Mouse (Mus musculus): ENCODE data around the gene Cnr2. TPM values are rescaled to one million over a fixed set of nuclear protein-coding genes. Genes with fewer than 3 reads are reported as not detected.
A peak's percentile ranks its signal among the peaks of the same experiment; 100 is the strongest.

The Cnr2 gene
- polyA plus RNA-seq, 1 experiment from 2014 or later, result 4.3 TPM

DNA sequence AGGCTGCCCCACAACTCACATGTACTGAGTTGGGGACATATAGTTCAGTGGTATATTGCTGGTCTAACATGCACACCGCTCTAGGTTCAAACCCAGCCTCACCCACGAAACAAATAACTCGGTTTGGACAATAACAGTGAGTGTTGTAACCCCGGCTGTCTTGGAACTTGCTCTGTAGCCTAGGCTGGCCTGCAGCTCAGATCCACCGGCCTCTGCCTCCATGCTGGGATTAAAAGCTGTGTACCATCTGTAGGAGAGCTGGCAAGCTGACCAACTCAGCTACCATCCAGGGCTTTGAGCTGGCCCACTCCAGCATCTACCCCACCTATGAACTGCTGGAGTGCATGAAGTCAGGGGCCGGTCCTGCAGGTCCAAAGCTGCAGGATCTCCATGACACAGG is 15.2 kb upstream of the Cnr2 start:
- Histone ChIP-seq H3K4me2 (no peak overlapping the region), H3K27ac (no peak overlapping the region)

DNA sequence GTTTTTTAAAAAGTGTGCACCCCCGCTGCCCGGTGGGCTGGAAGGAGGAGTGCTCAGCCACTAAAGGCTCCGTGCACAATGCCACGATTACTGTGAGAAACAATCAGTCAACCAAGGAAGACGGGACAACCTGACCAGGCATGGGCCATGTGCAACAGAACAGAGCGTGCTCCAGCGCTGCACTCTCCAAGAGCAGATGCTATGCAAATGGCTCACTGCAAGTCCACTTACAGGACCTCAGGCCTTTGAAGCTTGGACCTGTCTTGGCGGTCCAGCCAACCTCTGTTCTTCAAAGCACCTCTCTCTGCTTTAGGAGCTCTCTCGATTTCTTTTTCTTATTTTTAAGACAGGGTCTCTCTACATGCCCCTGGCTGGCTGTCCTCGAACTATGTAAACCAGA is 14.6 kb upstream of the Cnr2 start:
- Histone ChIP-seq H3K36me3 (no peaks in the 10 kb centered on the region), H3K4me3 (no peak overlapping the region), H3K27ac (no peak overlapping the region), H3K4me1 (peaks cover 30% of the 10 kb centered on the region), H3K9ac (no peak overlapping the region), H3K4me2 (no peak overlapping the region), H3K9me3 (replicated peaks) (no peaks in the 10 kb centered on the region), H3K27me3 (replicated peaks) (0 out of 2 replicates have a peak, but pooled peaks cover 3% of the 10 kb centered on the region)
- ATAC-seq, result no peak
- WGBS (ENCODE audit: insufficient replicate concordance), result 74% methylated on average over 10 of the region's 10 CpGs

More for the DNA sequence above, 15.2 kb upstream of the Cnr2 start:
- H3K9ac ChIP-seq, result no peak overlapping the region
- ATAC-seq, result no peak
- no peaks in the 10 kb centered on the region for H3K36me3 ChIP-seq
- H3K4me1 ChIP-seq, result peaks cover 36% of the 10 kb centered on the region
- 86% methylated on average over 6 of the region's 6 CpGs for WGBS (ENCODE audit: insufficient replicate concordance)
- no peak overlapping the region for H3K4me3 ChIP-seq
- 0 out of 2 replicates have a peak, but pooled peaks cover 3% of the 10 kb centered on the region for H3K27me3 ChIP-seq (replicated peaks)
- H3K9me3 ChIP-seq (replicated peaks), result no peaks in the 10 kb centered on the region

DNA sequence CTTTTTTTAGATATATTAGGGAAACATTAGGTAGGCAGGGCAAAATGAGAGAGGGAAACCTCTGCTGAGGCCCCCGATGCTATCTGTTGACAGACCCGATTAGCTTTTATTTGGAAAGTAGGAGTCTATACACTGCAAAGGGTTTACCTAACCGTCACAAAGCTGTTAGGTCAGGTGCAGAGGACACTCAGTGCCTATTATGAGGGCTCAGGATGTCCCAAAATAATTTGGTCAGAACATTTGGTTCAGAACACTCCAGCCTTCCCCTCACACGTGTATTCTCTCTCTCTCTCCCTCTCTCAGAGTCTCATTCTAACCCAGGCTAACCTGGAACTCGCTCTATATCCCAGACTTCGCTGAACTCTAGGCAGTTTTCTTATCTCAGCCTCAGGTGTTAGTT is 13.2 kb upstream of the Cnr2 start:
- no peaks in the 10 kb centered on the region for H3K9me3 ChIP-seq (replicated peaks)
- H3K4me3 ChIP-seq, result no peak overlapping the region
- H3K9ac ChIP-seq, result no peak overlapping the region
- no peak overlapping the region for H3K4me2 ChIP-seq
- peaks cover 16% of the 10 kb centered on the region for H3K4me1 ChIP-seq
- WGBS (ENCODE audit: insufficient replicate concordance), result 63% methylated on average over 6 of the region's 6 CpGs
- H3K27me3 ChIP-seq (replicated peaks), result 0 out of 2 replicates have a peak, but pooled peaks cover 3% of the 10 kb centered on the region
- H3K36me3 ChIP-seq, result no peaks in the 10 kb centered on the region
- H3K27ac ChIP-seq, result no peak overlapping the region
- ATAC-seq, result no peak

DNA sequence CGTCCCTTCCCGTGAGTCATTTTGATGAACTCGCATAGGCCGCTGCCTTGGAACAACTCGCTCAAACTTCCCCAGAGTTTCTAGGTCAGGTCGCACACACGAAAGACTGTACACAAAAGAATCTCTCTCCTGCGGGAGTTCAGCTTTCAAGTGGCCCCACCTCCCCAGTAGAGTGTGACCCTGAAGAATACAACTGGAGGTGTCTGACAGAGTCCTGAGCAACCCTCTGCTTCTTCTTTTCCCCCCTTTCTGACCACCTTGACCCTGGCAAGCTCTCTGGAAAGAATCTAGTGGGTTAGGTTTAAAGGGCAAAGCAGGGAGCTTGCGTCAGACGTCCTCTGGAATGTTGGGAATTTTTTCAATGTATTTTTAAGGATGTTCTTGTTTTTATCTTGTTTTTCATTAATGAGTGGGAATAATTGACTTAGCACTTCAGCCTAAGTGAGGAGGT is 11.8 kb upstream of the Cnr2 start:
- WGBS (ENCODE audit: insufficient replicate concordance), result 58% methylated on average over 10 of the region's 10 CpGs
- H3K4me3 ChIP-seq, result no peak overlapping the region
- no peak overlapping the region for H3K9ac ChIP-seq
- H3K27ac ChIP-seq, result no peak overlapping the region
- H3K27me3 ChIP-seq (replicated peaks), result 0 out of 2 replicates have a peak, but pooled peaks cover 3% of the 10 kb centered on the region
- peaks cover 19% of the 10 kb centered on the region for H3K4me1 ChIP-seq
- H3K4me2 ChIP-seq, result no peak overlapping the region
- no peak for ATAC-seq
- H3K9me3 ChIP-seq (replicated peaks), result no peaks in the 10 kb centered on the region
- H3K36me3 ChIP-seq, result no peaks in the 10 kb centered on the region

DNA sequence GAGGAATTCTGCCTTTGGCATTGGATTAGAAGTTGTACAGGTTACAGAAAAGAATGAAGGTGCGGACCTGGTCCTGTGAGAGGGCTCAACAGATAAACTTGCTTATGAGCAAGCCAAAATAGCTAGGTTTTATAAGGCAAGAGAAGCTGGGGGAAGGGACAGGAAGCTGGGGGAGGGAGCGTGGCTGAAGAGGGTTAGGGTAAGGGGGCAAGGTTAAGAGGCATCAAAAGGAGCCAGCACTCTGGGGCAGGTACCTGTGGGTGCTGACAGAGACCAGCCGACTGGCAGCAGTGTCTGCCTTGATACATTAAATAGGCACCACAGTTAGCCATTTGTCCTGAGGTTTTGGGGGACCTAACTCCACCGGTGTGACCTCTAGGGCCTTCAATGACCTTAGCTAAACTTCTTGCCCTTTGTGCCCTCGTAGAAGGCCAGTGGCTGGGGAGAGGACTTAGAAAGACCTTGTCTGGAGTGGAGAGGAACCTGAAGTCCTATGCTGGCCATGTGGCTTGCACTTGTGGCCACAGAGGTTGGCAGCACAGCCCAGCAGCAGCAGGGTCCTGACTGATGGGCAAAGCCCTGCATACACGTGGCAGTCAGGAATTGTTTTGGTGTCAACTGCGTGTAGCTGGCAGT is 11.2 kb upstream of the Cnr2 start:
- ATAC-seq, result no peak
- no peaks in the 10 kb centered on the region for H3K36me3 ChIP-seq
- WGBS (ENCODE audit: insufficient replicate concordance), result 43% methylated on average over 7 of the region's 7 CpGs
- no peak overlapping the region for H3K27ac ChIP-seq
- 0 out of 2 replicates have a peak, but pooled peaks cover 3% of the 10 kb centered on the region for H3K27me3 ChIP-seq (replicated peaks)
- H3K4me3 ChIP-seq, result no peak overlapping the region
- H3K9me3 ChIP-seq (replicated peaks), result no peaks in the 10 kb centered on the region
- H3K4me2 ChIP-seq, result no peak overlapping the region
- no peak overlapping the region for H3K9ac ChIP-seq
- H3K4me1 ChIP-seq, result peaks cover 25% of the 10 kb centered on the region

DNA sequence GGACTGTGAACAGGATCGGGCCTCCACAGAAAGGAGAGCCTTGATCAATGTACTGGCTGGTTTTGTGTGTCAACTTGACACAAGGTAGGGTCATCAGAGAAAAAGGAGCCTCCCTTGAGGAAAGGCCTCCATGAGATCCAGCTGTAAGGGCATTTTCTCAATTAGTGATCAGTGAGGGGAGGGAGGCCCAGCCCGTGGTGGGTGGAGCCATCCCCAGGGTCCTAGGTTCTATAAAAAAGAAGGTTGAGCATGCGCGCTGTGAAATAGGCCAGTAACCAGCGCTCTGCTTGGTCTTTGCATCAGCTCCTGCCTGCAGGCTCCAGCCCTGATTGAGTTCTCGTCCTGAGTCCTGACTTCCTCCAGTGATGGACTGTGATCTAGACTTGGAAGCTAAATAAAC is 10.7 kb upstream of the Cnr2 start:
- H3K4me2 ChIP-seq, result no peak overlapping the region
- WGBS (ENCODE audit: insufficient replicate concordance), result 71% methylated on average over 6 of the region's 6 CpGs
- no peaks in the 10 kb centered on the region for H3K9me3 ChIP-seq (replicated peaks)
- peaks cover 26% of the 10 kb centered on the region for H3K4me1 ChIP-seq
- H3K27ac ChIP-seq, result no peak overlapping the region
- 0 out of 2 replicates have a peak, but pooled peaks cover 3% of the 10 kb centered on the region for H3K27me3 ChIP-seq (replicated peaks)
- no peak overlapping the region for H3K4me3 ChIP-seq
- ATAC-seq, result no peak
- no peaks in the 10 kb centered on the region for H3K36me3 ChIP-seq
- no peak overlapping the region for H3K9ac ChIP-seq

DNA sequence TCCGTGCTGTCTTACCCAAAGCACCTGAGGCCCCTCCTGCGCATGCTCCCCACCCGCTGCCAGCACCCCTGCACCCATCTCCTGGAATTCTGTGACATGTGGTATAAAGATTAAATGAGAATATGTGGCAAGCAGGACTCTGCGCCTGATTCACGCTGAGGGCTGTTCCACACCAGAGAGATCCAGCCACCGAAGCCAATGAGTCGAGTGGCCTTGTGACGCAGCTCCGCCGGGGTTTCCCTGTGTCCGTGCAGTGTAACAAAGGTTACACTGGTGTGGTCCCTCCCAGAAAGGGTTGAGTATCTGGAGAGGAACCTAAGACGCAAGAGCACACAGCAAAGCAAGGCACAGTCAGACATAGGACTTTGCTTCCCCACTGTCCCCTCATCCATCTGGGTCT is 9.5 kb upstream of the Cnr2 start:
- H3K4me1 ChIP-seq, result peaks cover 26% of the 10 kb centered on the region
- H3K4me3 ChIP-seq, result no peak overlapping the region
- H3K4me2 ChIP-seq, result no peak overlapping the region
- no peak overlapping the region for H3K27ac ChIP-seq
- 80% methylated on average over 12 of the region's 12 CpGs for WGBS (ENCODE audit: insufficient replicate concordance)
- no peak for ATAC-seq
- no peak overlapping the region for H3K9ac ChIP-seq
- no peaks in the 10 kb centered on the region for H3K27me3 ChIP-seq (replicated peaks)
- H3K9me3 ChIP-seq (replicated peaks), result no peaks in the 10 kb centered on the region
- H3K36me3 ChIP-seq, result no peaks in the 10 kb centered on the region

DNA sequence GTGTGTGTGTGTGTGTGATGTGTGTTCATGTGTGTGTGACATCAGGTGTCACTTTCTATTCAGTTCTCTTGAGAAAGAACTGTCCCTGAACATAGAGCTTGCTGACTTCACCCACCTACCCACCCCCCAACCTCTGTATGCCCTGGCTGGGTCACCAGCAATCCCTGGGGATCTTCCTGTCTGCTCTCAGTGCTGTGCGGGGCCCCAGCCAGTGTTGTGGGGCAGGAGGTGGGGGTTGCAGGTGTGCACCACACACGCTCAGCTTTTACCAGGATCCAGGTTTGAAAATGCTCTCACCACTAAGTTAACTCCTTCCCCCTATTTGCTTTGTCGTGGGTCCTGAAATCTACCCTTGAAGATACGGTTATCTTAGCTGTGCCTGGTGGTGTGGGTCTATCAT is 9.0 kb upstream of the Cnr2 start:
- no peaks in the 10 kb centered on the region for H3K36me3 ChIP-seq
- no peak overlapping the region for H3K27ac ChIP-seq
- no peak overlapping the region for H3K4me3 ChIP-seq
- no peak overlapping the region for H3K9ac ChIP-seq
- H3K27me3 ChIP-seq (replicated peaks), result no peaks in the 10 kb centered on the region
- H3K9me3 ChIP-seq (replicated peaks), result no peaks in the 10 kb centered on the region
- WGBS (ENCODE audit: insufficient replicate concordance), result 65% methylated on average over 4 of the region's 4 CpGs
- H3K4me2 ChIP-seq, result no peak overlapping the region
- H3K4me1 ChIP-seq, result peaks cover 26% of the 10 kb centered on the region
- no peak for ATAC-seq

DNA sequence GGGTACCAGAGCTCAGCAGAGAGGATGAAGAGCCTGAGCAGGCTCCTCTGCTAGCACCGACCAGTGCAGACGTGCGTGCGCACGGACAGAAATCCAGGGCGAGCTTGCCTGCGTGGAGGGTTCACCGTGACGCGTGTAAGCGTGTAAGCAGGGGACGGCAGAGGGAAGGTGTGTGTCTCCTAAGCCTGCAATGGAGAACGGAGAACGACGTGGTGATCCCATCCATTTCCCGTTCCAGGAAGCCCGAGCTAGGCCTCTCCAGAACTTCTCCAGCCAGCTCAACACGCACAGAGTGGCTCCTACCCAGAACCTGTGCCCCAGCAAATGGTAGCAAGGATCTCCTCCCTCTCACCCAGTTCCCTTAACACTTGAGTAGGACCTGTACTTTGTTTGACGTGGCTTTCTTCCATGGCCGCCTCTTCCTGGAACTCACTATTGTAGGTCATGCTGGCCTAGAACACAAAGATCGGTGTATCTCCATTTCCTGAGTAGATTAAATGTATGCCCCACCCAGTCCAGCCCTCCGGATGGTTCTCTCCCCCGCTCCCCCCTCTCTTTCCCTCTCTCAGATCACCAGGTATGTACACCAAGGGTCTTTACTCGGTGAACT is 6.6 kb upstream of the Cnr2 start:
- ATAC-seq, result no peak
- no peak overlapping the region for H3K4me3 ChIP-seq
- H3K4me2 ChIP-seq, result no peak overlapping the region
- H3K27me3 ChIP-seq (replicated peaks), result no peaks in the 10 kb centered on the region
- no peaks in the 10 kb centered on the region for H3K9me3 ChIP-seq (replicated peaks)
- 0 out of 2 replicates have a peak overlapping the region, but pooled peaks have one; percentile 7 for H3K9ac ChIP-seq
- 75% methylated on average over 24 of the region's 24 CpGs for WGBS (ENCODE audit: insufficient replicate concordance)
- peaks cover 36% of the 10 kb centered on the region for H3K4me1 ChIP-seq
- no peak overlapping the region for H3K27ac ChIP-seq
- no peaks in the 10 kb centered on the region for H3K36me3 ChIP-seq

DNA sequence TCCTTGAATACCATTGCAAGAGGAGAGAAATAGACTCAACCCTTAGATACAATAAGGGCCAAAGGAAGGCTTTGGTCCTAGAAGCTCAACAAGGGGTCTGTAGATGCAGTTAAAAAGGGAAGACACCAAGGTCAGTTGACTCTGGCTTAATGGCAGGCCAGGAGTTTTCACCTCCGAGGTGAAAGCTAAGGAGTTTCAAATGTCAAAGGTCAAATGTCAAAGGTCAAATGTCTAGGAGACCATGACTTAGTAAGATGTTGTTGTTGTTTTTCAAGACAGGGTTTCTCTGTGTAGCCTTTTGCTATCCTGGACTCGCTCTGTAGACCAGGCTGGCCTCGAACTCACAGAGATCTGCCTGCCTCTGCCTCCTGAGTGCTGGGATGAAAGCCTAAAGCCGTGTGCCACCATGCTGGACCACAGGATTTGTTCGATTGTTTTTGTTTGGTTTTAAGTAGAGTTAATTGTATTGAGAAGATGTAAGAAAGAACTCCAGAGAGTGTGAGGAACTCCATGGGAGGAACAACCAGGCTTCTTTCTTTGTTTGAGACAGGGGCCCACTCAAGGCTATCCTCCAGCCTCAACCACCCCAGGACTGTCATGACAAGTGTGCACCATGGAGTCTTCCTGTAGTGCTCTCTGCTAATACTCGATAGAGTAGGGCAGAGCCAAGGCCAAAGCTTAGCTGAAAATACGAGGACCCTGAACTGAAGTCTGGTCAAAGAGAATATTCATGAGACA is 5.9 kb upstream of the Cnr2 start:
- H3K36me3 ChIP-seq, result no peaks in the 10 kb centered on the region

DNA sequence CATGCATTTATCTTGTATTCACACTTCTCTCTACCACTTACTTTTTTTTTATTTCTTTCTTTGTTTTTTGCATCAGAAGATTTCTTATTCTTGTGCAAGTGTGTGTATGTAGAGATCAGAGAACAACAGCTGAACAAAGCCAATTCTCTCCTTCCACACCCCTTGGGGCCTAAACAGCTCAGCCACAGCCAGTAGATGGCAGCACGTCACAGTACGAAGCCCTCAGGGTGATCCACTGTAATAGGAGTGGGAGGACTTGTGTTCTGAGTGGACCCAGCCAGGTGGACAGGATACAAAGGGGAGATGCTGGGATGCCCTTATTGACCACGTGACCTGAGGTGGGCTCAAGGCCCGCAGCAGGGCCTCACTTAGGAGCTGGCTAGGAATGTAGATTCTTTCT is 5.3 kb upstream of the Cnr2 start:
- H3K4me2 ChIP-seq, result no peak overlapping the region
- no peaks in the 10 kb centered on the region for H3K9me3 ChIP-seq (replicated peaks)
- H3K4me1 ChIP-seq, result peaks cover 30% of the 10 kb centered on the region
- no peak overlapping the region for H3K9ac ChIP-seq
- 2% methylated on average over 4 of the region's 4 CpGs for WGBS (ENCODE audit: insufficient replicate concordance)
- no peak overlapping the region for H3K4me3 ChIP-seq
- H3K27me3 ChIP-seq (replicated peaks), result no peaks in the 10 kb centered on the region
- H3K36me3 ChIP-seq, result no peaks in the 10 kb centered on the region
- 0 out of 2 replicates have a peak, but pooled peaks have one; percentile 67 for ATAC-seq
- no peak overlapping the region for H3K27ac ChIP-seq

More for the DNA sequence above, 5.9 kb upstream of the Cnr2 start:
- 71% methylated on average over 7 of the region's 7 CpGs for WGBS (ENCODE audit: insufficient replicate concordance)
- H3K9ac ChIP-seq, result no peak overlapping the region
- H3K9me3 ChIP-seq (replicated peaks), result no peaks in the 10 kb centered on the region
- H3K4me3 ChIP-seq, result no peak overlapping the region
- H3K4me1 ChIP-seq, result peaks cover 28% of the 10 kb centered on the region
- H3K27me3 ChIP-seq (replicated peaks), result no peaks in the 10 kb centered on the region
- no peak for ATAC-seq
- H3K27ac ChIP-seq, result no peak overlapping the region
- H3K4me2 ChIP-seq, result no peak overlapping the region

DNA sequence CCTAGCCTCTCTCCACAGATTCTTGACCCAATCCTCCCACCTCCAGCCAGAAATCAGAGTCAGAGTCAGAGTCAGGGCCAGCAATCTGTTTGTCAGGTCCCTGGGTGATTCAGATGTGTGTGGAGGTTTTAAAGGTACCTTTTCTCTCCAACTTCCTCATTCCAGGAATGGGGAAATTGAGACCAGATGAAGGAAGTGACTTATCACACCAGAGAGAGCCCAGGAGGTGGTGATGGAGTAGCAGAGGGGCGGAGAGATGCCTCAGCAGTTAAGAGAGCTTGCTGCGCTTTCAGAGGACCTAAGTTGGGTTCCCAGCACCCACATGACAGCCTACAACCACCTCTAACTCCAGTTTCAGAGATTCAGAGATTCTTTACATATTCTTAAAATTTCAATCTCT is 3.7 kb upstream of the Cnr2 start:
- Histone ChIP-seq H3K4me1 (peaks cover 46% of the 10 kb centered on the region), H3K4me3 (no peak overlapping the region), H3K9ac (no peak overlapping the region), H3K4me2 (no peak overlapping the region), H3K27ac (no peak overlapping the region), H3K27me3 (replicated peaks) (no peaks in the 10 kb centered on the region), H3K36me3 (no peaks in the 10 kb centered on the region), H3K9me3 (replicated peaks) (no peaks in the 10 kb centered on the region)
- WGBS (ENCODE audit: insufficient replicate concordance), result 73% methylated on average over 2 of the region's 2 CpGs
- ATAC-seq, result no peak

All from liver, embryonic 12.5 days (tissue).